Mouse (Mus musculus): ENCODE results near the gene Hcrt. TPM values are rescaled to one million over a fixed set of nuclear protein-coding genes. Genes with fewer than 3 reads are reported as not detected.
A peak's percentile ranks its signal among the peaks of the same experiment; 100 is the strongest.

Gene Hcrt
- polyA plus RNA-seq, 1 experiment, result not detected

DNA sequence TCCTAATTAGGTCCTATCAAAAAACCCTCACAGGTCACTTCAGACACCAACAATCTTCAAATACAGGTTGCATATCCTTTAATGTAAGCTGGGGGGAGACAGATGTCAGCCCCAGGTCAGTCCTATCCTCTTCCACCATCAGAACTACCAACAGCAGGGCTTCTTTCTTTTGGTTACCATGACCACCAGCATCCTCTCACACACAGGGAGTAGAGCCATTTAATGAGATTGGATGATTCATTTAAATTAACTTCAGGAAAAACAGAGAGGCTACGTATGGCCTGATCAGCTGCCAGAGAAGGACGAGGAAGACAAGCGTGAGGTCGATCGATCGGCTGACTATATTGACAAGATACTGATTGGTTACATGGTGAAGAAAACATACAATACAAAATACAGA, 47.8 kb downstream of the Hcrt start:
- H3K4me3 ChIP-seq (ENCODE audit: insufficient read depth, low read depth, low read length), result no peak overlapping the region
- H3K4me1 ChIP-seq (ENCODE audit: control insufficient read depth, insufficient read depth, insufficient read length, low read length), result peaks cover 22% of the 10 kb centered on the region
- no peak overlapping the region for H3K27ac ChIP-seq (replicated peaks; ENCODE audit: low read depth, low read length)

DNA sequence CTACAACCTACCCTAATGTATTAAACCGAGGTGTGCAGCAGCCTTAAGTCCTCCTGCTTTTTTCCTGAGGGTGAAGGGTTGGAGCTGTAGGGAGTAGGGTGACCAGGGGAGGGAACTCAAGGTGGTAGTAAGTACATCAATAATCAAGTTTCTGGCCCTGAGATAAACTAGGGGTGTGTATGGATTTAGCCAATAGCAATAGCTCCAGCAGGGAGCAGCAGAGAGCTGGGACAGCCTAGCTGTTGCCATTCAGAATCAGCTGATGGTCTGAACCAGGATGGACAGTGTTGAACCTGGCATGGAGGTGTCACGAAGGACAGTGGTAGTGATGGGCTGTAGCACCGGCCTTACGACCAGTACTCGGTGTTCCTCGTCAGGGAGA, 48.2 kb downstream of the Hcrt start:
- Histone ChIP-seq H3K4me3 (ENCODE audit: insufficient read depth, low read depth, low read length) (peak overlapping the region; percentile 54; the same call in 1 of the 2 replicates), H3K27ac (replicated peaks; ENCODE audit: low read depth, low read length) (peak overlapping the region; percentile 59), H3K4me1 (ENCODE audit: control insufficient read depth, insufficient read depth, insufficient read length, low read length) (peaks cover 18% of the 10 kb centered on the region)

DNA sequence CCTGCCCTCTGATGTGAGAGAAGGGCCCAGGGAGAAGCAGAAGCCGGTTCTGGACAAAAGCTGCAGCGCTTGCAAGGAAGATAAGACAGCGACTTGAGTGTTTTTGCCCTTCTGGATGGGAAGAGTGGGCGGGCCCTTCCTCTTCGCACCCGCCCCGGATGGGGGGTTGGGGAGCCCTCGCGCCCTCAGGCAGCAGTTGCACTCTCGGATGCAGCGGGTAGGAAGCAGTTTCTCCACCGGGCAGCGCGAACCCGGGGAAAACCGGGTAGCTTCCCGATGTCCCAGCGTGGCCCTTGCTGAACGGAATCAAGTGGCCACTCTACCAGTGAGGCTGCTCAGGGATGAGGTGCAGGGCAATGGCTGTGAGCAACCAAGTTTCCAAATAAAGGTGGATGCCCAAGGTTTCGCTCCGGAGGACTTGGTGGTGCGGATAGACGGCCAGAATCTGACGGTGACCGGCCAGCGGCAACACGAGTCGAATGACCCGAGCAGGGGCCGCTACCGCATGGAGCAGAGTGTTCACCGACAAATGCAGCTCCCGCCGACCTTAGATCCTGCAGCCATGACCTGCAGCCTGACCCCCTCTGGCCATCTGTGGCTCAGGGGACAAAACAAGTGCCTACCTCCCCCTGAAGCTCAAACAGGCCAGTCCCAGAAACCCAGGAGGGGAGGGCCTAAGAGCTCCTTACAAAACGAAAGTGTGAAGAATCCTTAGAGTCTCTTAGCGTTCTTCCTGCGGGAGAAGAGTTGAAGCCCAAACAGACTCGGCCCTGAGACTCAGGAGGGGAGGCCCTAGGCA, 48.8 kb downstream of the Hcrt start, which contains the start of gene Hspb9:
Gene Hspb9 (plus strand): TSS at position 116 of the 799 bp plus-strand sequence.
- Histone ChIP-seq H3K4me3 (ENCODE audit: insufficient read depth, low read depth, low read length) (peak within 1 kb of the TSS; percentile 54), H3K4me1 (ENCODE audit: control insufficient read depth, insufficient read depth, insufficient read length, low read length) (peaks cover 12% of the 10 kb centered on the region), H3K27ac (replicated peaks; ENCODE audit: low read depth, low read length) (peak within 1 kb of the TSS; percentile 59)

DNA sequence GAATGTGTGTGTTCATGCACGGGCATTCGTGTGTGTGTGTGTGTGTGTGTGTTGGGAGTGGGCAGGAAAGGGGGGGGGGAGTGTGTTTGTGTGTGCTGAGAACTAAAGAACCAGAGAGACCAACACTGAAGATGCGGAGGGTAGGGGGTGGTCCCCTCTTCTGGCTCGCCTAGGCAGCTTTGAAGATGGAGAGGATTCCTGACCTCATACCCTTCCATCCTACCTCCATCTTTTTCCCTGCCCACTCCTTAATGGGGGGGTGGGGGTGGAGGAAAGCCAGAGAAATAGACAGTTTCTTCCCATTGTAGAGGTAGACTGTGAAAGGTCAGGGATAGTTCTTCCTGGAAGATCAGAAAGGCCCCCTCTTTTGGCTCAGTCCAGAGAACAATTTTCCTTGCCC, 49.6 kb downstream of the Hcrt start:
- Histone ChIP-seq H3K4me1 (ENCODE audit: control insufficient read depth, insufficient read depth, insufficient read length, low read length) (peaks cover 7% of the 10 kb centered on the region), H3K27ac (replicated peaks; ENCODE audit: low read depth, low read length) (peak overlapping the region; percentile 41), H3K4me3 (ENCODE audit: insufficient read depth, low read depth, low read length) (peak overlapping the region; percentile 54)

GRCm38 (mm10) chr11:100711783-100712615, 50.7 kb downstream of the Hcrt start, which contains the start of gene Kat2a:
TSS of gene Kat2a (minus strand) at chr11:100712465.
- Histone ChIP-seq H3K4me1 (ENCODE audit: control insufficient read depth, insufficient read depth, insufficient read length, low read length) (peaks cover 7% of the 10 kb centered on the region), H3K4me3 (ENCODE audit: insufficient read depth, low read depth, low read length) (peak within 1 kb of the TSS; percentile 62), H3K27ac (replicated peaks; ENCODE audit: low read depth, low read length) (peak within 1 kb of the TSS; percentile 41)

Other genes starting within 250 kb of the Hcrt start
- gene Acly, start 234.9 kb downstream of the Hcrt start, polyA plus RNA-seq (2012; ENCODE audit: insufficient read depth, insufficient read length, missing spikeins), result 2,639 and 2,906 TPM in 2 replicates
- 28.0 and 35.4 TPM in 2 replicates for gene Ttc25, start 217.3 kb downstream of the Hcrt start, polyA plus RNA-seq (2012; ENCODE audit: insufficient read depth, insufficient read length, missing spikeins)
- gene Cnp, start 188.0 kb downstream of the Hcrt start, polyA plus RNA-seq (2012; ENCODE audit: insufficient read depth, insufficient read length, missing spikeins), result 7.7 and 8.4 TPM in 2 replicates
- 32.0 and 37.6 TPM in 2 replicates for gene Nkiras2, start 143.7 kb downstream of the Hcrt start, polyA plus RNA-seq (2012; ENCODE audit: insufficient read depth, insufficient read length, missing spikeins)
- gene Dnajc7, start 142.8 kb downstream of the Hcrt start, polyA plus RNA-seq (2012; ENCODE audit: insufficient read depth, insufficient read length, missing spikeins), result 246 and 295 TPM in 2 replicates
- gene Zfp385c, start 70.5 kb downstream of the Hcrt start, polyA plus RNA-seq (2012; ENCODE audit: insufficient read depth, insufficient read length, missing spikeins), result not detected in 2 replicates
- 3.6 and 6.4 TPM in 2 replicates for gene Dhx58, start 58.7 kb downstream of the Hcrt start, polyA plus RNA-seq (2012; ENCODE audit: insufficient read depth, insufficient read length, missing spikeins)
- 6.9 and 8.4 TPM in 2 replicates for gene Kat2a, start 50.5 kb downstream of the Hcrt start, polyA plus RNA-seq (2012; ENCODE audit: insufficient read depth, insufficient read length, missing spikeins)
- gene Hspb9, start 49.1 kb downstream of the Hcrt start, polyA plus RNA-seq (2012; ENCODE audit: insufficient read depth, insufficient read length, missing spikeins), result not detected in 2 replicates
- gene Rab5c, start 24.7 kb downstream of the Hcrt start, polyA plus RNA-seq (2012; ENCODE audit: insufficient read depth, insufficient read length, missing spikeins), result 148 and 163 TPM in 2 replicates
- gene Kcnh4, start 3.0 kb downstream of the Hcrt start, polyA plus RNA-seq (2012; ENCODE audit: insufficient read depth, insufficient read length, missing spikeins), result not detected in 2 replicates
- 9.4 and 11.1 TPM in 2 replicates for gene Ghdc, start 8.0 kb upstream of the Hcrt start, polyA plus RNA-seq (2012; ENCODE audit: insufficient read depth, insufficient read length, missing spikeins)
- 15.1 and 18.4 TPM in 2 replicates for gene Stat5b, start 87.8 kb upstream of the Hcrt start, polyA plus RNA-seq (2012; ENCODE audit: insufficient read depth, insufficient read length, missing spikeins)
- 18.9 and 34.2 TPM in 2 replicates for gene Stat5a, start 96.4 kb upstream of the Hcrt start, polyA plus RNA-seq (2012; ENCODE audit: insufficient read depth, insufficient read length, missing spikeins)
- gene Stat3, start 176.6 kb upstream of the Hcrt start, polyA plus RNA-seq (2012; ENCODE audit: insufficient read depth, insufficient read length, missing spikeins), result 18.8 and 20.9 TPM in 2 replicates
- gene Cavin1, start 208.0 kb upstream of the Hcrt start, polyA plus RNA-seq (2012; ENCODE audit: insufficient read depth, insufficient read length, missing spikeins), result 242 and 279 TPM in 2 replicates
- 26.1 and 26.7 TPM in 2 replicates for gene Atp6v0a1, start 246.5 kb upstream of the Hcrt start, polyA plus RNA-seq (2012; ENCODE audit: insufficient read depth, insufficient read length, missing spikeins)

All from brown adipose tissue, adult 24 weeks (tissue).